Mouse (Mus musculus) B cell, adult 2 months (primary cell): Measurements from ENCODE around the gene Sox2.

Source experiments
- DNase-seq, 2 experiments: peaks; one replicate each; pipeline ENCODE4 v3.0.0; 2022

Gene Sox2

DNA sequence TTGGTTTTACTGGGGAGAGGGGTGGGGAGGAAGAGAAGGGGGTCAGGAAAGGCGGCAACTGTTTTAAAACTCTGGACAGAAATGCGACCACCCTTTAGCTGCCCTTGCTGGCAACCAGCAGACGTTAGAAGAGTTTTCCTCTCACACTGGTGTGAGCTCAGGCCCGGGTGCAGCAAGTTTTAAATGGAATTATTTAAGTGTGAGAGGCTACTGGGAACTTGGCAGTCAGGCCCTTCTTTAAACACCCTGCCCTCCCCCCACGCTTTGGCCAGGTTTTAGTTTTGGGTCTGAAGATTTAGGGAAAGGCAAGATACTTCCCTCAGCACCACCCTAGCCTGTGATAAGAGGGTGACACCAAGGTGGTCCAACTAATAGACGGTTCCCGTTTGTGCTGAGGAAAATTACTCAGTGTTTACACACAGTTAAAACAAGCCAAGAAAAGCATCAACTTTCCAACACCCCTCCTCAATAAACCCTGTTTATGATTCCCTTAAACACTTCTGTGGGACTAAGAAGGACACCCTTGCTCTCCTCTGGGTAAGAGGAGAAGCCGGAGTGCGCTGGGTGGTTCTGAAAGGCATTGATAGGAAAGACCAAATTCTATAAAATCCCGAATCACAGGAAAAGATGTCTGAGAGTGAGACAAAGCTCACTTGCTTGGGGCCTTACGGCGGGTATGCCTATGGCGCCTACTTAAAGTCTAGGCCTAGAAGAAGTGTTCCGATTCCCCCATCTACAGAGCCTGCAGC, 10.5 kb downstream of the Sox2 start:
- no peak for DNase-seq

DNA sequence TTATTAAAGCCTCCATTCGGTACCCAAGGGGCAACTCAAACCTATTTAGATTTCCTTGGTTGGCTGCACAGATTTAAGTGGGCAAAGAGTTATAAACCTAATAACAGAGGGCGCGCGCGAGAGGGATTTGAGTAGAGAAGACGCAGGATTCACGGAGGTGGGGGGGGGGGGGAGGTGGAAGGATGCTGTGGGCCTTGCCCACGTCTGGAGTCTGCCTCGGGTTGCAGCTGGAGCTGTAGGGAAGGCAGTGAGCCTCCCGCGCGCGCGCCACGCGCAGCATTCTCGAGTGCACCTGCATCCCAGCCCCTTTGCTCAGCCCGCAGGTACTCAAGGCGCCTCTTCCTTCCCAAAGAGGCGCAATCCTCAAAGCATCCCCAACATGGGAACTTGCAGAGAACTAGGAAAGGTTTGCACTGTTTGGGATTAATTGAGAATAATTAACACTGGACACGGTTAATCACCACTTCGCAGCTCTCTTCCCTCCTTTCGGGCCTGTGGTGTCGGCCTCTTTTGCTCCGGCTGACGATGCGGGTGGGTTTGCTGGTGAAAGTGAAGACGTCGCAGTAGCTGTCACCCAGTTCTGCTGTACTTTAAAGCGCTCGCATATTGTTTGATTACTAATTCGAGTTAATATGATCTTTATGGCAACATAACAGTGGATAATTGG, 11.3 kb downstream of the Sox2 start:
- DNase-seq: no peak

DNA sequence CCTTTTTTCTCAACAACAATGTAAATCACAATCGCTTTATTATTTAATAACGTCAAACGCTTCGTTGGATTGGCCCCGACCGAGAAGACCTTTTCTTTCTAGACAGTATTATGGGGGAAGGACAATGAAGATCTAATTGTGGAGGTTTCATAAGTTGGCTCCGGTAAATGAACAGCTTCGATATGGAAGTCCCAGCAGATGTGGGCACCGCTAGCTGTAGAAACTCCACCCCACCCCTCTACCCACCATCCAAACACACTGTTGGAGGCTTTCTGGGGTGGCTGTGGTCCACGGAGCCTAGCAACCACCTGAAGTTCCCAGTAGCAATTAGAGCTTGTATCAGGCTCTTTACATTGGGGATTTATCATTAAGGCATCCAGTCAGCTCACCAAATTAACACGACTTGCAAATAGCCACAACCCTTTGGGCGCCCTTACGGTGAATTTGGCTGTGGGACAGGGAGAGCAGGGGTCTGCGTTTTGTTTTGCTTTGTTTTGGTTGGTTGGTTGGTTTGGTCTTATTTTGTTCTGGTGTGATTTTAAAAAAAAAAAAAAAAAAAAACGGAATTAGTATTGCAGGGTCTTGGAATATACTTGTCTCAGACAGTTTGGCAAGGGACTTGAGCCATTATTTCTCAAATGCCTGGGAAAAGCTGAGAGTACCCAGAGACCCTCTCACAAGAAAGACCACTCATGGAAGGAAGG, 12.0 kb downstream of the Sox2 start:
- DNase-seq: no peak

DNA sequence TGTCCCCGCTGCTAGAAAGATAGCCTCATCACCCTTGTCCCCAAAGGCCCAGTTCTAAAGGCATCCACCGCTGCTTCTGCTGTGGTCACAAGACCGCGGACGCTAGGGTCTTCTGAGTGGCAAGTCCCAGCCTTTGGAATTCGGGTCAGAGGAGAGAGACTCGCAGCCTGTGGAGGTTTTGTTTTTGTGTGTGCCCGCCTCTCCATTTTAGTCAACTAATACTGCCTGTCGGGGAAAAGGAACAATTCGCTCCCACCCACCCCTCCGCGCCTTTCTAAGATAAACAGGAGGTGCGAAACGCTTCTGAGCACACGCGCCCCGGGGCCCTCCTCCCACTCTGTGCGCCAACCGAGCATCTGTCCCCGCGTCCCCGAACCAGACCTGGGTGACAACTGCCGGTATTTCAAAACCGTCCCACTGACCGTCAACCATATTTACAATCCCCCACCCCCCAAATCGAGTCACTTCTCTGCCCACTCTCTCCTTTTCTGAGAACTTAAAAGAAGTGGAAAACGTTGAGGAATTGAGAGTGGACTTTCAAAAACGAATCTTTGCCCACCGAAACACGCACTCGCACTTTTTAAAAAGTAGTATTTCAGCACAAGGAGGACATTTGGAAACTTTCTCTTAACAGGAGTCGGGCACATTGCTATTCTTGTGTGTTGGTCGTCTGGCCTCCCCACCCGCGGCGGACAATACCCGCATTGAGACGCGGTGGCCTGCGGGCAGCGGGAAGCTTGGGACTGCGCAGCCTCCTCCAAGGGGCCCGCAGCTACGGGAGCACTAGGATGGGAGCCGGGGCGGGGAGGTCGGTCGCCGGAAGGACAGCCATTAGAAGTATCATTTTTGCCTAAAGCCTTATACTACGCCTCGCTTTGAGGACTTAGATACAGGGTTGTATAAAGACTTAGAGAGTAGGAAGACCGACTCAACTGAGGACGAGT, 12.8 kb downstream of the Sox2 start:
- no peak for DNase-seq

DNA sequence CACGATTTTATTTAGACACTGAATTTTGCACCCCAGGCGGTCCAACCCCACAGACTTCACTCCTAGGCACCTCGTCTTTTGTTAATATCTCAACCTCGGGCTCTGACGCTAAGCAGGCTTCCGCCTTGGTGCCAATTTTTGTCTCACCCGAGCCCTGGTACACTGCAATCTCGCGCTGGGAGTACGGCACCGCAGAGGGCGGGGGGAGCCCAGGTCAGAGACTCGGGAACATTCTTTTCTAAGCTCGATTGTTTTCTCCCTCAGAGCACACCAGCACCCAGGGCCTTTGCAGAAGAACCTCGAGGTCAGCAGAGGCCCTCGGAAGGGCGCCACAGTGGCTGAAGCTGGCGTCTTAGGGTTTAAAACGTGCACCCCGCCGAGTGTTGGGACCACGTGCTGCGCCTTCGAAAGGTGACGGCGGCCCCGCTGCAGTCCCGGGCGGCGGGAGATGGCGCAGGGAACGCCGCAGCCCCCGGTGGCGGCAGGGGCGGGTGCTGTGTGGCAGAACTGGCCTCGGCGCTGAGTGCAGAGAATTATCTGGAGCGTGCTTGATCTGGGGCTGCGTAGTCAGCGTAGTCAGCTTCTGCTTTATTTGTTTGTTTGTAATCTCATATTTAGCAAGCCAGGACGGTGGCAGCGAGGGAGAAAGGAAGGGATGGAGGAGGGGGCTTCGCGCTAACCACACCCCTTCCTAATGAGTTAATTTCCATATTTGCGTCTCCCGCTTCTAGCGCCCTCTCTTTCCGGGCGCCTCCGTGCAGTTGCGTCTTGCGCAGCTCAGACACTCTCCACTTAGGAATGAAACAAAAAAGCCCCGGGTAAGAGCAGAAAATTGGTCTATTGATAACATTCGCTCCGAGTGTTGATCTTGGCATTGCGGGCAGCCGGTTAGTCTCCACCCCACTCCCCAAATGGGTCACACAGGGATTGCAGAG, 13.8 kb downstream of the Sox2 start:
- no peak for DNase-seq

DNA sequence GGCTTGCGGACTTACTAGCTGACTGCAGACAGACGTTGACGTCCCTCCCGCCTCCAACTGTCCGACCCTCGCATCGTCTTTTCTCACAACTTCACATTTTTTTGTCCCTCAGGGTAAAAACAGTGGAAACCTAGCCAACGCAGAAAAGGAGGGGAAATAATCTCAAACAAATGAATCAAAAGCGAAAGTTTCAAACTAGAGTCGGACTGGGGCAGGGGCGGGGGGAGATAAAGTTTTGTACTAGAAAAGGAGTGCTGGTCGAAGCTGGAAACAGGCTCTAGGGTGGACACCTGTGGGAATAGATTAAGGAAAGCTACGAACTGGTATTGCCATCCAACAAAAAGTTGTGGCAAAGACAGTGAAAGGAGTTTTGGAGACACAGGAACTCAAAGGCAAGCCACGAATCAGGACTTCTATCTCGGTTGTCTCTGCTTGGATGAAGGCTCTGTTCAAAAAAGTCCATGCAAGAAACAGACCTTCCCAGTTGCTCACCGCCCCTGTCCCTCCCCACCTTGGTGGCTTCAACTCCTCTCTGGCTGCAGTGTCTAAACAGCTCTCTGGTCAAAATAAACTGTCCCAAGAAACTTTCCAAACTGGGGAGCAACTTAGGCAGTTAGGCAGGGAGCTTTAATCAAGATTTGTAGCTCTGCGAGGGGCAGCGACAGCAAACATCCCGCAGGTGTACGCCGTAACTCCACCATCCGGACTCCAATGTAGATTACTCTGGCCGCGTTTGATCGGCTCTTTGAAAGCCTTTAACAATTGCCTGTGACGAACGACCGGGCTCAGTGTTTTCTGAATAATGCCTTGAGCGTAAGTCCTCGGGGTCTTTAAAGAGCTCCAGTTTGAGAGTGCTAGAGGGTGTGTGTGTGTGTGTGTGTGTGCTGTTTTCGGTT, 14.7 kb downstream of the Sox2 start:
- no peak for DNase-seq

DNA sequence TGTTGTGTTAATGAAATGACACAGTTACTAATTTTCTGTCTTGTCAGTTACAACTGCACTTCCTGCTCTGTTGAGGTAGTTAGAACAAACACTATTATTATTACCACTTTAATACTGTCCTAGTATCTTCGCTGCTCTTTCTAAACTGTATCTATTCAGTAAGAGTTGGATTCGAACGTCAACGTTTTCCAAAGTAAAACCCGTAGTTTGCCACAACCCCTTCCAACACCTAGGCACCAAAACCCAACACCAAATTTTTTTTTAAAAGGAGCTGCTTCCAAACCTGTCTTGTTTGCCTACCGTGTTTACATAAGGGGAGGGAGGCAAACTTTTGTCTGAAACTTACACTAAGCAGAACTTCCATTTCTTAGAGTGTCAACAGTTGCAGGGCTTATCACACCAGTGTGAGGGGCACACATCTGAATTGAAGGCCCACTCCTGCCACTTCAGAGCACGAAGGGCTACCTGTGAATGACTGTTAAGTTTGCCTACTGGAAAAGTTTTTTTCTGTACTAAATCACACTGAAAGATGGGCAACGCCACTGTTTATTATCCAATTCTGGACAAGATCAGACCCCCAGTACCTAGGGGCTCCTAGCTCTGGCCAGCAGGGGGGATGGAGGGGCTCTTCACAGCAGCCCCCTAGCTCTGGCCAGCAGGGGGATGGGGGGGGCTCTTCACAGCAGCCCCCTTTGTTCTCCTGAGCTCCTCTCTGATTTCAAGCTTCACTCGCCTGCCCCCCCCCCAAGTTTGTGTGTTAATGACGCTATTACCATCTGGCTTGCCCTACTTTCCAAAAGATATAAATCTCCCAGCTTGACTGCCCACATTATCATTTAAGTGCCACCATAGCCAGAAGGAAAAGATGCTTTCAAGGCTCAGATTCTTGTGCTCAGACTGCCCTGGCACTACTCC, 15.8 kb downstream of the Sox2 start:
- DNase-seq: no peak

DNA sequence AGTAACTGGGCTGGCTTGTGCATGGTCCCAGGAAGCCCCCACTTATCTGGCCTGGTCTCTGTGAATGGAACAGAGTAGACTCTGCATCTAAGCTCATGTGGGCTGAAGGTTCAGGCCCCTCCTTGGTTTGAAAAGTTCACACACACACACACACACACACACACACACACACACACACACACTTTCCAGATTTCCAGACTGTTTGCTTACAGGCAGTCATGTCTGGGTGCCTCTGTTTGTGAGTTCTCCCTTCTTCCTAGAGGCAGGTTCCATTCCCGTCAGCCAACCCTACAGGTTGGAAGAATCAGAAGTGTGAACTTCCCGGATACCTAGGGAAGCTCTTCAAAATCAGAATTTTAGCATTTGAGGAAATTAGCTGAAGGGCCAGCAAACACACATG, 17.0 kb downstream of the Sox2 start:
- DNase-seq: no peak

DNA sequence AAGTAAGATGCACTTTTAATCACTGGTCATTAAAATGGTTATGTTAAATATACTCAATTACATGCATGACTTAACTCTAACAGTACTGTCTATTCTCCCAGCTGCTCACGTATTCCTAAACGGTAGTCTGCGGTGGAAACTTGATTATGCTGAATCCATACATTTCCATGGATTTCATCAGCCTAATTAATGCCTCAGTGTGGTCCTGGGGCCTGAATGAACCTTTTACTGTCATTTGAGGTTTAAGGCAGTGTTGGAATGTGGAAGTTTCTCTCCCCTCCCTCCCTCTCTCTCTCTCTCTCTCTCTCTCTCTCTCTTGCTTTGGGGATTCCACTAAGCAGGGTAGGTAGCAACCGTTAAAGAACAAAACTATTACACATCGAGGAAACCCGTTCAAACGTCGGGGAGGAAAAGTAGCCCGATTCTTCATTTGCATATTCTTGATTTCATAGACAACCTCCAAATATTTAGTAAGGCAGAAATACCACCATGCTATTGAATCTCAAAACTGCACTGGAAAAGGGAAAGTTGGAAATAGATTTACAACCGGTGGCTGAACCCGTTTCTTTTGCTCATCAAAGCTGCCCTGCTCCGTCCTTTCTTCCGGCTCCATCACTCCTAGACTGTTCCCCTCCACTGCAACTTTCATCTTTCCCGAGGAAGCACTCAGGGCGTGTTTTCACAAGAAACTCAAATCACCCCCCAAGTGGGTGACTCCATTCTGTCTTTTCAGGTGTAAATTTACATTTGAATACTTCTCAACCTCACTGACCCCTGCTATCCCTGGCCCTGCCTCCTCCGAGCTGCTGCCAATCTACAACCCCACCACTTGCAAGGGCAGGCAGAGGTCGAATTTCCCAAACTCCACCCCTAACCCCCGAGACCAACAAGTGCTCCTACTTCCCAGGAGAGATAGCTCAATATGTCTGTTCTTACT, 17.9 kb downstream of the Sox2 start:
- DNase-seq: no peak

DNA sequence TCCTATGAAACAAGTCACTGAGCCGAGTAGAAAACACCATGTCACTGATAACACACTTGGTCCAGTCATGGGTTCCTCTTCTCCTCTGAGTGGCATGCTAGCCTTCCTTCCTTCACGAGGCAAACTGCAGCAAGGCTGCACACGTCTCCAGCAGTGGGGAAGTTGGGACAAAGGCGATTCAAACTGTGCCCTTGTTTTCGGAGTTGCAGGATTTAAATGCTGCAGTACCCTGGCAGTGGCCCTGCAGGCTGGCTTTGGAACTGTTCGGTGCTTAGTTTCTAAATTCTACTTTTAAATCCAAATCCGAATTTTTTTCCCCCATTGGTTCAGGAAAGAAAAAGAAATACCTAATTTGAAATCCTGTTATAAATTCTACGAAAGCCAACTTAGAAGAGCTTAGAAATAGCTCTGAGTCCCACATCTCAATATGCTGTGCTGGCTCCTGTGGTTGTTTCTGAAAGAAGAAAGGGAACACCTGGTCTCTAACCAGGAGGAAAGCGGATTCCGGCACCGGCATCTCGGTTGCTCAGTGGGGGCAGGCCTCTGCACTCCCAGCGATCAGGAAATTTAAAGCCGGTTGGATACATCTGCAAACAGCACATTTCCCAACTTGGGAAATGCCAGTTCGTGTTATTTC, 20.9 kb downstream of the Sox2 start:
- no peak for DNase-seq

DNA sequence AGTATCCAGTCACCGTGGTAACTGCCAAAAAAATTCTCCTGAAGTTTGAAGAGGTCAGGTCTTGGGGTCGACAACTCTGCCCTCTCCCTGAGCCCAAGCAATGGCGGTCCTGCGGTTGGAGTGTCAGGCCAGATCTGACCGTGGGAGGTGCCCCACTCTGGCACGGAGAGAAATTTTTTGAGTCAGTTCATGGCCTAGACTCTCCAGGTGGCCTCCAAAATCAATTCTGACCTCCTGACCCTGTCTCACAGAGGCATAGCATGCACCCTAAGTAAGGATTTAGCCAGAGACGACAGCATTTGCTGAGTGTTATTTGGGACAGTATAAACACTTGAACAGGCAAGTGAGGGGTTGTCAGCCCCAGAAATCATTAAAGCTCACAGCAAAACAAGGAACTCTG, 28.6 kb downstream of the Sox2 start:
- no peak for DNase-seq

DNA sequence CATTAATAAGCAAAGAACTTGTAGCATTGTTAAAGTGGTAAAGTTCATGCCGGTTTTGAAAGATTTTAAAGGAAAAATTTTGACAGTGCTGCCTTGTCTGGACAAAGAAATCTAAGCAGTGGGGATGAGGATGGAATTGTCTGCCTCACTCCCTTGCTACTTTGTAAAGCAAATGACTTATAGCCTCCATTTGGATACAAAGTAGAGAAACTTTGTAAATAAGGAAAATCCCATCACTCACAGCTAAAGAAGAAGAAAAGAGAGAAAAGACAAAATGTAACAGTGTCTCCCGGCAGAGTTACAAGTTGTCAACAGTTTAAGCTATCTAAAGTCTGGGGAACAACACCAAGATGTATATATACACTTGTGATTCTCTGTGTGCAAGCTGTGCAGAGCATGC, 29.2 kb downstream of the Sox2 start:
- DNase-seq: no peak

DNA sequence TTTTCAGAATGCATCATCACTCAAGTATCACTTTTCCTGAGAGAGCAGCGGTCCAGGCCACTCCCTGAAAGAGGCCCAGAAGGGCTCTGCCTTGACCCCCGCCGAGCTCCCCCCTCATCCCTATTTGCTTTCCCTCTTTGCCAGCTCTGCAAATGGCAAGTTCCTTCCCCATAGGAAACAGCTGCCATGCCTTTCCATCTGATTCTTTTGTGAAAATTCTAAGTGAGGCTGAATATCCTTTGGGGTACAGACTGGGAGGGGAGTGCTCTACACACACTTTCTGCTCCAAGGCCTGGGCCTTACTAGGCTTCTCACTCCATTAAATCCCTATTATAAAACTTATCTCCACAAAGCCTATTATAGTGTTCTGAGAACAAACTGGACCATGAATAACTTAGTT, 29.7 kb downstream of the Sox2 start:
- no peak for DNase-seq

DNA sequence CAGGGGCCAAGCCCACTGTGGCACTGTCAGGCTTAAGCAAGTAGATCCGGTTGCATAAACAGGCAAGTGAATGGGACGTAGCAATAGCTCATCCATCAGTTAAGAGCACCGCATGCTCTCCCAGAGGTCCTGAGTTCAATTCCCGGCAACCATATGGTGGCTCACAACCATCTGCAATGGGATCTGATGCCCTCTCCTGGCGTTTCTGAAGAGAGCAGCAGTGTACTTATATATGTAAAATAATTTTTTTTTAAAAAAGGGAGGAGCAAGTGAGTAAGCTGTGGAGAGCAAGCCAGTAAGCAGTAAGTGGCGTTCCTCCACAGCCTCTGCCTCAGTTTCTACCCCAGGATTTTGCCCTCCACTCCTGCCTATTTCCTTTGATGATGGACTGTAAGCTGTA, 37.9 kb downstream of the Sox2 start:
- DNase-seq: no peak

DNA sequence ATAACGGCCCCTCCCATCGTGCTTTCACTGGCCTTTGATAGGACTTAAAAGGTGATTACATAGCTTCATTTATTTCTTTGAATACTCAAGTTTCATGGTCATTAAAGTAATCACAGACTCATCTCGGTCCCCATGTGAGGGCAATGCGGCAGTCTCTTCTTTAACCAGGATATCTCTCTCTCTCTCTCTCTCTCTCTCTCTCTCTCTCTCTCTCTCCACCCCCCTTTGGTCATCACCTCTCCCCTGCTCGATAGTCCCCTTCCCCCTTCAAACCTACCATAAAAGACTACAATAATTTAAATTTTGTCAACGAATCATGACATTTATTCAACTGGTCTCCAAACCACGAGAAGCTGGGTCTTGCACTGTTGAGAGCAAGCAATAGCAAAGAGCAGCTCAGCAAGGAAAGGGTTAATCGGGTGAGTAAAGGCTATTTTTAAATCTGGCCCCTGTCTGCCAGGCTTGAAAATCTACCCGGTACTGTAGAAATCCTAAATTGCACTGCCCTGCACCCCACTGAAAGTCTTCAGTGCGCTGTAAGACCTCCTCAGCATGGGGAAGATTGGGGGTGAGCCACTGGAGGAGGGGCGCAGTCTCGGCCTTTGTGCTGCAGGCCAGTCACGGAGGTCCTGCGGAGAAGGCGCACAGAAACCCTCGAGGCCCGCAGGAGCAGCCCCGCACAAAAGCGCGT, 41.6 kb downstream of the Sox2 start:
- no peak for DNase-seq

DNA sequence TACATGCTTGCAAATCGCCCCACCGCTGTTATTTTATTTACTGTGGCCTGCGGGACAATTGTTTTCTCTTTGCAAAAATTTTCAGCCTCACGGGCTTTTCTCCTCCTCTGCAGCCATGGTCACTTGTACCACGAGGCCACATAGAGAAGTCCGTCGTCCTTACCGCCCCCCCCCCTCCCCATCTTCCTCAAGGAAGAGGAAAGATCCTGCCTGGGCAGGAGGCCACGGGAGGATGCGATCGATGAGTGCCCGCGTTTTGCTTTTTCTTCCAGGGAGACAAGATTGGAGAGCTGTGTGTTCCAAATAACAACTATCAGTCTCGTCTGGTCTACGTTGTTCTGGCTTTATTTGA, 42.2 kb downstream of the Sox2 start:
- DNase-seq: no peak
